8 mouse cellular contexts compared by ENCODE assay signal in the genomic region with DNA sequence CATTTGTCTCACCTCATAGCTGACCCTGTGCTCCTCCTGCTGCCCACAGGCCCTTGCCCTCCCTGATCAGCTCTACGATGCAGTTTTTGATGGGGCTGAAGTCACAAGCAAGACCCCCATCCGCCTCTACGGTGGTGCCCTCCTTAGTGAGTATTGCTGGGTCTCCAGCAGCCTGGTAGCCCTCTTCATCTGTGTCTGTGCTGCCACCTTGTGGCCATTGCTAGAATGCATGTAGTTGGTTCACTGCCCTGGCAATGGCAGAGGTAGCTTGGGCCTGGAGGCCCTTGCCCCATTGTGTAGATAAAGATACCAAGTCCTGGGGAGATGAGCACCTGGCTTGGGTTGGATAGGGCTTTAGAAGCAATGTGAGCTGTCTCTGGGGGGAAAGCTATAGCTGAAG. TPM values are rescaled to one million over a fixed set of nuclear protein-coding genes. Genes with fewer than 3 reads are reported as not detected.
DNase-seq lines count a peak whose midpoint lies in the region; ATAC-seq and TF ChIP-seq lines count a peak whose summit lies in the region.

No protein-coding gene starts in this region.

- peak; percentile 83 for DNase-seq in ES-E14 (ENCODE audit: low read depth, low spot score)
- DNase-seq in layer of hippocampus, adult 18-20 months (ENCODE audit: low spot score in 2 of 2) = peak; percentile 86 to 96
- peak; percentile 95 for DNase-seq in lung, adult 2 months
- DNase-seq in thymus, adult 18-20 months = peak; percentile 79 to 89

- H3K36me3 ChIP-seq in ES-E14 (ENCODE audit: control insufficient read depth, insufficient read depth, low read length, poor library complexity, severe bottlenecking) = no peaks in the 10 kb centered on the region
- peaks cover 5% of the 10 kb centered on the region for H3K36me3 ChIP-seq in forebrain, embryonic 16.5 days (ENCODE audit: control insufficient read depth, insufficient read depth)

- 21% methylated on average over 3 of the region's 3 CpGs for WGBS in forebrain, embryonic 16.5 days
- 12% methylated on average over 3 of the region's 3 CpGs for WGBS in lung, adult 2 months

- H3K9ac ChIP-seq in ES-E14 (ENCODE audit: insufficient read depth, low read depth, low read length, poor library complexity, severe bottlenecking) = peak overlapping the region; percentile 8; the same call in 1 of the 2 replicates
- H3K9ac ChIP-seq in forebrain, embryonic 16.5 days (replicated peaks; ENCODE audit: low read depth, low read length) = no peak overlapping the region

- H3K4me2 ChIP-seq in forebrain, embryonic 16.5 days (ENCODE audit: low read length) = no peak overlapping the region

- no peak overlapping the region for H3K4me3 ChIP-seq in ES-E14 (ENCODE audit: insufficient read depth in 1 of 2, low read depth in 1 of 2, low read length in 2 of 2, poor library complexity in 1 of 2, severe bottlenecking in 1 of 2)
- no peak overlapping the region for H3K4me3 ChIP-seq in forebrain, embryonic 16.5 days (replicated peaks; ENCODE audit: low read length)
- no peak overlapping the region for H3K4me3 ChIP-seq in lung, adult 2 months (replicated peaks; ENCODE audit: extremely low read depth, low read depth, low read length)

- peak; percentile 97 for TF ChIP-seq CTCF in lung, adult 2 months (IDR thresholded peaks at IDR 0.05; ENCODE audit: insufficient read depth, low read length)

- H3K27me3 ChIP-seq in forebrain, embryonic 16.5 days (replicated peaks; ENCODE audit: control insufficient read depth, insufficient read depth, low read length) = no peaks in the 10 kb centered on the region

- H3K27ac ChIP-seq in ES-E14 (ENCODE audit: insufficient read depth, low read depth, low read length, poor library complexity, severe bottlenecking) = no peak overlapping the region
- no peak overlapping the region for H3K27ac ChIP-seq in forebrain, embryonic 16.5 days (ENCODE audit: low read length)

- H3K4me1 ChIP-seq in ES-E14 (ENCODE audit: control insufficient read depth in 2 of 2, insufficient read depth in 2 of 2, low read length in 2 of 2, poor library complexity in 1 of 2) = peaks cover 0 to 6% of the 10 kb centered on the region in 2 experiments; a peak in 1 of 4 replicates
- H3K4me1 ChIP-seq in forebrain, embryonic 16.5 days (replicated peaks; ENCODE audit: control insufficient read depth, insufficient read depth, low read length) = peaks cover 11% of the 10 kb centered on the region
- H3K4me1 ChIP-seq in lung, adult 2 months (ENCODE audit: control insufficient read depth, insufficient read depth, low read length) = peaks cover 9% of the 10 kb centered on the region

- no peaks in the 10 kb centered on the region for H3K9me3 ChIP-seq in ES-E14 (ENCODE audit: control insufficient read depth, insufficient read depth, low read depth, low read length)
- no peaks in the 10 kb centered on the region for H3K9me3 ChIP-seq in forebrain, embryonic 16.5 days (ENCODE audit: control insufficient read depth, low read length)

- peak; percentile 33; the same call in 1 of the 2 replicates for ATAC-seq in cerebellum, adult (ENCODE audit: insufficient number of reproducible peaks, low FRiP score, low TSS enrichment)
- ATAC-seq in forebrain, embryonic 16.5 days = peak; percentile 57
- ATAC-seq in hematopoietic stem cell, adult 5-6 weeks (replicated peaks in 1 of 2; ENCODE audit: insufficient read depth in 1 of 2, low FRiP score in 2 of 2, low TSS enrichment in 1 of 2, low read depth in 1 of 2, poor library complexity in 2 of 2, severe bottlenecking in 2 of 2) = peak; percentile 73 to 75; a peak in 3 of 4 replicates
- ATAC-seq in neutrophil, adult 5-6 weeks (ENCODE audit: extremely low read depth, insufficient number of reproducible peaks, low FRiP score, poor library complexity, severe bottlenecking) = peak; percentile 57; the same call in 1 of the 2 replicates

- in situ Hi-C loops in ES-E14 (cut with MboI; ENCODE audit: low sequenced_read_pairs in 2 of 2, unreplicated experiment in 2 of 2) = loop anchor here in 1 of 2 experiments (5.0 kb wide), 1 partner anchor 132 kb away; no protein-coding TSS in a partner anchor

- no peak for TF ChIP-seq POLR2A in lung, adult 2 months (IDR thresholded peaks at IDR 0.05; ENCODE audit: borderline replicate concordance, extremely low read depth, low read depth, low read length)

TF ChIP-seq in ES-E14, 5 proteins besides CTCF, POLR2A, EP300 and RAD21:
- TF ChIP-seq ZNF384 (IDR thresholded peaks at IDR 0.05; ENCODE audit: low read depth, low read length) = no peak
- no peak for TF ChIP-seq MAFK (IDR thresholded peaks at IDR 0.05; ENCODE audit: insufficient read depth, low read depth, low read length)
- no peak for TF ChIP-seq CHD2 (IDR thresholded peaks at IDR 0.05; ENCODE audit: low read depth, low read length)
- TF ChIP-seq HCFC1 (IDR thresholded peaks at IDR 0.05; ENCODE audit: borderline replicate concordance, insufficient read depth, low read length) = no peak
- TF ChIP-seq ZC3H11A (IDR thresholded peaks at IDR 0.05; ENCODE audit: borderline replicate concordance, low read depth, low read length) = 0 out of 2 replicates have a peak, but pooled peaks have one; percentile 9

RNA-seq across cellular contexts. Expression of a gene that starts 11.5 kb away (rescaled TPM):
- total RNA-seq in ES-E14 (2012; rRNA removed) = 21.7 and 39.3 TPM in 2 replicates
- polyA plus RNA-seq in forebrain, embryonic 16.5 days (2015; fragmentation: Nextera tagmentation; extraction: Ambion mirVana) = 107 and 110 TPM in 2 replicates
- total RNA-seq in hematopoietic stem cell, adult 5-6 weeks (2017) = 17.0 and 24.9 TPM in 2 replicates
- 10 to 100 TPM; 74.8 to 94.2 TPM for total RNA-seq in layer of hippocampus, adult 18-20 months (2021)
- polyA plus RNA-seq in lung, adult 2 months (2012; rRNA removed) = 31.8 and 37.5 TPM in 2 replicates
- total RNA-seq in neutrophil, adult 5-6 weeks (2017) = 117 and 132 TPM in 2 replicates
